Mouse (Mus musculus) small intestine, adult 2 months (tissue): ENCODE results near the gene Inpp5a.

Experiments
- CTCF ChIP-seq: fragments of 200-500 bp; IDR thresholded peaks from 2 replicates; pipeline ENCODE4 v1.5.1; 2012; ENCODE audit warnings: low read depth, mild to moderate bottlenecking, control low read depth, inconsistent platforms, low read length, moderate library complexity, mixed read lengths; ENCODE audit not compliant: insufficient replicate concordance, insufficient read length; ENCODE audit errors: extremely low read depth
- POLR2A ChIP-seq: fragments of 200-500 bp; IDR thresholded peaks from 2 replicates; pipeline ENCODE4 v1.6.1; 2012; ENCODE audit warnings: low read depth, mild to moderate bottlenecking, control low read depth, inconsistent platforms, low read length, moderate library complexity

DNA sequence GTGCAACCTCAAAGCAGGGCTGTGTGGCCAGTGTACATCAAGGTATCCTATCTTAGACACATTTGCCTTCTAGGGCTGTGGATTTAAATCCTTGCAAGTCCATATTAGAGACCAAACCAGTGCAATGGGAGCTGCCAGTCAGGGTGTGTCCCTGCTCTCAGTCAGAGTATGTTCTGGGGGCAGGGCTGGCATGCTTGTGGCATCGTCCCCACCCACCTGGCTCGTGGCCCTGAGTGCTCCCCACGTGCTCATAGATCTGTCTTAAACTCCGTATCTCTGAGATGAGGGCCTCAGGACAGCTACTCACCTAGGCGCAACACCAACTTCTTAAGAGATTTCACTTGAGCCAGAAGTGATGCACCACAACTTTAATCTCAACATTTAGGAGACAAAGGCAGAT lies 46.1 kb upstream of the Inpp5a start:
- TF ChIP-seq CTCF (no peak), POLR2A (no peak)
